Mouse (Mus musculus) heart, postnatal 0 days (tissue): Measurements from ENCODE around the gene Tanc1.

Experiments used
- CTCF ChIP-seq: IDR thresholded peaks from 2 replicates; pipeline ENCODE4 v1.5.1; 2016; ENCODE audit warnings: antibody characterized with exemption, control low read depth, low read depth
- EP300 ChIP-seq: IDR thresholded peaks from 2 replicates; pipeline ENCODE4 v1.6.1; 2016; ENCODE audit warnings: antibody characterized with exemption, low read depth

GRCm38 (mm10) chr2:59839755-59840154, 227.9 kb downstream of the Tanc1 start:
- TF ChIP-seq CTCF = no peak
- TF ChIP-seq EP300 = no peak
